Mouse (Mus musculus): Measurements from ENCODE around the gene Acss1.

GRCm38 (mm10) chr2:150635877-150636446 is 32.3 kb downstream of the Acss1 start:
- TF ChIP-seq CTCF (IDR thresholded peaks at IDR 0.05; ENCODE audit: extremely low read depth, insufficient read length, insufficient replicate concordance, low read depth, low read length) = no peak
- TF ChIP-seq POLR2A (IDR thresholded peaks at IDR 0.05; ENCODE audit: low read depth, low read length) = no peak
